Mouse (Mus musculus) heart, postnatal 0 days (tissue): ENCODE measurements around the gene Cer1. TPM values are rescaled to one million over a fixed set of nuclear protein-coding genes. Genes with fewer than 3 reads are reported as not detected.

ENCODE experiments used
- ATAC-seq: fragments of 200-750 bp; cut with Nextera tagmentation; 2 replicates; pipeline ENCODE4 v1.8.0; 2017; ENCODE audit warnings: low read depth, moderate number of reproducible peaks, moderate library complexity; ENCODE audit not compliant: insufficient read depth
- DNase-seq: peaks from one replicate; pipeline ENCODE4 v3.0.0-alpha.2; 2016; ENCODE audit warnings: low spot score
- H3K27ac ChIP-seq: fragments of 300-500 bp; sonication (generic); 2 replicates; pipeline ENCODE4 v1.5.1; 2014; ENCODE audit warnings: low read depth, mild to moderate bottlenecking
- H3K27me3 ChIP-seq: fragments of 300-500 bp; sonication (generic); 2 replicates; pipeline ENCODE4 v1.6.1; 2014; ENCODE audit warnings: low read length, mixed read lengths; ENCODE audit not compliant: control insufficient read depth, insufficient read depth
- H3K36me3 ChIP-seq: fragments of 300-500 bp; sonication (generic); replicated peaks from 2 replicates; pipeline ENCODE4 v1.6.1; 2014; ENCODE audit warnings: low read length, mixed read lengths; ENCODE audit not compliant: control insufficient read depth, insufficient read depth
- H3K4me1 ChIP-seq: fragments of 300-500 bp; sonication (generic); 2 replicates; pipeline ENCODE4 v1.6.1; 2014; ENCODE audit warnings: antibody characterized with exemption; ENCODE audit not compliant: control insufficient read depth, insufficient read depth
- H3K4me2 ChIP-seq: fragments of 300-500 bp; sonication (generic); 2 replicates; pipeline ENCODE4 v1.6.1; 2014; ENCODE audit warnings: low read depth, mild to moderate bottlenecking, low read length, moderate library complexity
- H3K4me3 ChIP-seq: fragments of 300-500 bp; sonication (generic); 2 replicates; pipeline ENCODE4 v1.5.1; 2014; ENCODE audit warnings: low read depth, low read length
- H3K9ac ChIP-seq: fragments of 300-500 bp; sonication (generic); replicated peaks from 2 replicates; pipeline ENCODE4 v1.6.1; 2014; ENCODE audit warnings: low read depth, low read length, mixed read lengths
- H3K9me3 ChIP-seq: fragments of 300-500 bp; sonication (generic); replicated peaks from 2 replicates; pipeline ENCODE4 v1.6.1; 2016; ENCODE audit warnings: low read length; ENCODE audit not compliant: control insufficient read depth
- CTCF ChIP-seq: IDR thresholded peaks from 2 replicates; pipeline ENCODE4 v1.5.1; 2016; ENCODE audit warnings: antibody characterized with exemption, control low read depth, low read depth
- EP300 ChIP-seq: IDR thresholded peaks from 2 replicates; pipeline ENCODE4 v1.6.1; 2016; ENCODE audit warnings: antibody characterized with exemption, low read depth
- WGBS: fragments of 180-500 bp; shearing (Covaris S2); extraction: QIAGEN DNeasy Blood & Tissue Kit; methylation state at CpG from one replicate; pipeline ENCODE4 v1.1.7; 2014; 5-methylcytosine and 5-hydroxymethylcytosine counted together
- polyA plus RNA-seq: library from polyadenylated mRNA; unstranded; fragments of >200 nt; fragmentation: Nextera tagmentation; extraction: Ambion mirVana; gene quantifications from 2 replicates; pipeline ENCODE4 v1.2.1, GENCODE M21; 2015
- total RNA-seq: library from RNA; depleted of rRNA; stranded (reverse); fragments of >200 nt; gene quantifications from 2 replicates; pipeline ENCODE4 v1.2.3, GENCODE M21; 2014; ENCODE audit warnings: low replicate concordance

Gene Cer1
- total and polyA plus RNA-seq, 2 experiments from 2014 or later: not detected

- Histone ChIP-seq H3K9me3 (no peaks in the 10 kb centered on the region), H3K4me2 (no peak overlapping the region), H3K9ac (no peak overlapping the region), H3K4me3 (no peak overlapping the region), H3K36me3 (no peaks in the 10 kb centered on the region), H3K27ac (no peak overlapping the region), H3K27me3 (no peaks in the 10 kb centered on the region), H3K4me1 (no peaks in the 10 kb centered on the region)
- no peak for ATAC-seq
- no peak for TF ChIP-seq CTCF
- no peak for TF ChIP-seq EP300
- 76% methylated on average over 5 of the region's 5 CpGs for WGBS
- DNase-seq: no peak
These were observed 7.3 kb upstream of the Cer1 start for GRCm38 (mm10) chr4:82892247-82892646.

GRCm38 (mm10) chr4:82891566-82891965, 6.6 kb upstream of the Cer1 start:
- Histone ChIP-seq H3K9ac (no peak overlapping the region), H3K27ac (no peak overlapping the region), H3K4me1 (no peaks in the 10 kb centered on the region), H3K4me2 (no peak overlapping the region), H3K36me3 (no peaks in the 10 kb centered on the region), H3K4me3 (no peak overlapping the region), H3K9me3 (no peaks in the 10 kb centered on the region), H3K27me3 (no peaks in the 10 kb centered on the region)
- TF ChIP-seq EP300: no peak
- no peak for TF ChIP-seq CTCF
- WGBS: 78% methylated on average over 2 of the region's 2 CpGs
- no peak for DNase-seq
- ATAC-seq: no peak

- Histone ChIP-seq H3K4me3 (no peak overlapping the region), H3K4me1 (no peaks in the 10 kb centered on the region), H3K9ac (no peak overlapping the region), H3K4me2 (no peak overlapping the region), H3K27me3 (no peaks in the 10 kb centered on the region), H3K27ac (no peak overlapping the region; the same call in 1 of the 2 replicates), H3K9me3 (no peaks in the 10 kb centered on the region), H3K36me3 (no peaks in the 10 kb centered on the region)
- no peak for ATAC-seq
- TF ChIP-seq CTCF (no peak), EP300 (no peak)
- peak; percentile 11 for DNase-seq
- WGBS: 61% methylated on average over 7 of the region's 7 CpGs
These were observed 6.1 kb upstream of the Cer1 start for GRCm38 (mm10) chr4:82891049-82891448.

GRCm38 (mm10) chr4:82890585-82890984, 5.6 kb upstream of the Cer1 start:
- DNase-seq (no peak), ATAC-seq (no peak)
- H3K27me3 ChIP-seq: no peaks in the 10 kb centered on the region
- no peak overlapping the region; the same call in 1 of the 2 replicates for H3K27ac ChIP-seq
- H3K36me3 ChIP-seq: no peaks in the 10 kb centered on the region
- H3K4me1 ChIP-seq: no peaks in the 10 kb centered on the region
- no peaks in the 10 kb centered on the region for H3K9me3 ChIP-seq
- H3K4me3 ChIP-seq: no peak overlapping the region
- no peak overlapping the region for H3K4me2 ChIP-seq
- no peak for TF ChIP-seq EP300
- TF ChIP-seq CTCF: no peak
- H3K9ac ChIP-seq: no peak overlapping the region
- WGBS: 73% methylated on average over 4 of the region's 4 CpGs

GRCm38 (mm10) chr4:82886148-82886547, 1.2 kb upstream of the Cer1 start:
- H3K36me3 ChIP-seq: no peaks in the 10 kb centered on the region
- H3K4me1 ChIP-seq: no peaks in the 10 kb centered on the region
- no peak overlapping the region for H3K4me2 ChIP-seq
- no peak for DNase-seq
- H3K9ac ChIP-seq: no peak overlapping the region
- no peaks in the 10 kb centered on the region for H3K27me3 ChIP-seq
- WGBS: 64% methylated on average over 2 of the region's 2 CpGs
- H3K4me3 ChIP-seq: no peak overlapping the region
- no peaks in the 10 kb centered on the region for H3K9me3 ChIP-seq
- TF ChIP-seq CTCF (no peak), EP300 (no peak)
- H3K27ac ChIP-seq: no peak overlapping the region
- no peak for ATAC-seq

GRCm38 (mm10) chr4:82885535-82885913, 576 bp upstream of the Cer1 start:
- Histone ChIP-seq H3K9ac (no peak overlapping the region), H3K27me3 (no peaks in the 10 kb centered on the region), H3K4me3 (no peak overlapping the region), H3K4me2 (no peak overlapping the region), H3K27ac (no peak overlapping the region), H3K9me3 (no peaks in the 10 kb centered on the region), H3K4me1 (no peaks in the 10 kb centered on the region), H3K36me3 (no peaks in the 10 kb centered on the region)
- WGBS: 55% methylated on average over 1 of the region's 1 CpGs
- TF ChIP-seq EP300 (no peak), CTCF (no peak)
- DNase-seq (no peak), ATAC-seq (no peak)
